Mouse (Mus musculus) stomach, postnatal 0 days (tissue): Measurements from ENCODE around the gene Gkn3.

Experiments used
- CTCF ChIP-seq: IDR thresholded peaks from 2 replicates; pipeline ENCODE4 v1.5.1; 2016; ENCODE audit warnings: antibody characterized with exemption, low read depth, mild to moderate bottlenecking, moderate library complexity
- EP300 ChIP-seq: optimal IDR thresholded peaks from 2 replicates; pipeline ENCODE3; 2016; ENCODE audit warnings: antibody characterized with exemption

GRCm38 (mm10) chr6:87388877-87389276, at the start of gene Gkn3:
- TF ChIP-seq CTCF = no peak
- TF ChIP-seq EP300 = no peak
